Mouse (Mus musculus): ENCODE results near the gene 2310022A10Rik. TPM values are rescaled to one million over a fixed set of nuclear protein-coding genes. Genes with fewer than 3 reads are reported as not detected.

The 2310022A10Rik gene
- polyA plus RNA-seq, 1 experiment from 2014 or later: 26.4 TPM

DNA sequence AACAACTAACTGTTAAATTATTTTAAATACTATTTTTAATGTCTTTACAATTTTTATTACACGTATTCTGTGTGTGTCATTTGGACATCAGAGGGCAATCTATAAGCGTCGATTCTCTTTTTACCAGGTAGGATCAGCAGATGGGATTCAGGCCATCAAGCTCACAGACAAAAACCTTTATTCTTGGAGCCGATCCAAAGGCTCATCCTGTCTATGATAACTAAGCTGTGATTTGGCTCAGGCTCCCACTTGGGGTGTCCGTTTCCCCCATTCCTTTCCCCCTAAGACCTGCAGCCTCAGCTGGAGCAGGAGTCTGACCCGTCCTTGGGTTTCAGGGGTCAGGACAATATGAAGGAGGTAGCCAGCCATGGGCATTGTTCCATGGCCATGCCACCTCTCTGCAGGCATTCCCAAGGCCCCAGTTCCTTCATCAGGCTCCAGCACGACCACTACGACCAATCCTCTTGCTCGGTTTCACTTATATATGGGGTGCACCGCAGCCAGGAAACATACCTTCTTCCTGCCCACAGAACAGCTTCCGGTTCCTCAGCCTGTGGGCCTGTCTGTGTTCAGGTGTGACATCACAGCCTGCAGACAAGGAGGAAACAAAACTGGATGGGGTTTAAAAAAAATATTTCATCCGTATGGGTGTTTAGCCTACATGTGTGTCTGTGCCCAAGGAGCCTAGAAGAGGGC is 8.2 kb upstream of the 2310022A10Rik start:
- no peak for DNase-seq (ENCODE audit: low spot score)
- no peak overlapping the region for H3K4me2 ChIP-seq (replicated peaks)
- H3K27me3 ChIP-seq (ENCODE audit: control insufficient read depth, insufficient read depth, low read length): no peaks in the 10 kb centered on the region
- ATAC-seq (ENCODE audit: low FRiP score): no peak
- no peak overlapping the region for H3K27ac ChIP-seq
- no peak overlapping the region for H3K4me3 ChIP-seq (replicated peaks; ENCODE audit: low read length)
- peaks cover 8% of the 10 kb centered on the region for H3K36me3 ChIP-seq (replicated peaks; ENCODE audit: control insufficient read depth, insufficient read depth)
- peaks cover 10% of the 10 kb centered on the region for H3K4me1 ChIP-seq (replicated peaks; ENCODE audit: control insufficient read depth, insufficient read depth, low read length)
- H3K9ac ChIP-seq: 0 out of 2 replicates have a peak overlapping the region, but pooled peaks have one; percentile 8
- WGBS: 88% methylated on average over 12 of the region's 12 CpGs
- H3K9me3 ChIP-seq (ENCODE audit: control insufficient read depth, low read length): no peaks in the 10 kb centered on the region

DNA sequence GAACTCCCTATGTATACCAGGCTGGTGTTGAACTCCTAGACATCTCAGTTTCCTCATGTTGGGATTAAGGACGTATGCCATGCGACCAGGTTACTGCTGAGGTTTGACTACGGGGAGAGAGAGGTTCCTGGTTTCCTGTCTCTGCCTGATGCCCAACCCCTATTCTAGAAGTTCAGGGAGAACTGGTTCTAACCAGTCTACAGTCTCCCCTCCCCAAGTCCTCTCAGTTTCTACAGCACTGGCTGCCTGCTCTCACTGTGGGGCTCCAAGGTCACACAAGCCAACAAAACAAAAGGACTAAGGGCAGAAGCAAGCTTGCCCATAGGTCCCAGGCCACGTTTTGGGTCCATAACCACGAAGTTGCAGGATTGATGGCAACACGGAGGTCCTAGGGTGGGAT is 3.4 kb upstream of the 2310022A10Rik start:
- WGBS: 83% methylated on average over 6 of the region's 6 CpGs
- no peak overlapping the region for H3K9ac ChIP-seq
- ATAC-seq (ENCODE audit: low FRiP score) (no peak), DNase-seq (ENCODE audit: low spot score) (no peak)
- no peaks in the 10 kb centered on the region for H3K9me3 ChIP-seq (ENCODE audit: control insufficient read depth, low read length)
- no peak overlapping the region for H3K4me3 ChIP-seq (replicated peaks; ENCODE audit: low read length)
- no peak overlapping the region for H3K4me2 ChIP-seq (replicated peaks)
- H3K36me3 ChIP-seq (replicated peaks; ENCODE audit: control insufficient read depth, insufficient read depth): no peaks in the 10 kb centered on the region
- H3K27ac ChIP-seq: no peak overlapping the region
- H3K4me1 ChIP-seq (replicated peaks; ENCODE audit: control insufficient read depth, insufficient read depth, low read length): peaks cover 17% of the 10 kb centered on the region
- H3K27me3 ChIP-seq (ENCODE audit: control insufficient read depth, insufficient read depth, low read length): no peaks in the 10 kb centered on the region

DNA sequence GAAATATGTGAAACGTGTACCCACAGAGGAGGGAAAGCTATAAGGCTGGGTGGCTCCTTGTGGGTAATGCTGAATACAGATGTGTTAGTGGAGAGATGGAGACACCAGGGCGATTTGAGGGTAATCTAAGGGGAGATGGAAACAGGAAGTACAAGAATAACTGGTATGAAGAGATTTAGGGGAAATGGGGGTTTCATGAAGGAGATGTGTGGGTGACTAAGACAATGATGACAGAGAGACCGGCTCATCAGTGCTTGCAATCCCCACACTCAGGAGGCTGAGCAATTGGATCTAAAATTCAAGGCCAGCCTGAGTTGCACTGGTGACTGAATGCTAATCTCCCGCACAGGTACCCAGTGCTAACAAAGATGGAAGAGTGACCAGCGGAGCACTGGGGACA is 963 bp upstream of the 2310022A10Rik start:
- H3K9ac ChIP-seq: peak overlapping the region; percentile 62; the same call in 1 of the 2 replicates
- peak overlapping the region; percentile 81 for H3K4me2 ChIP-seq (replicated peaks)
- peaks cover 17% of the 10 kb centered on the region for H3K4me1 ChIP-seq (replicated peaks; ENCODE audit: control insufficient read depth, insufficient read depth, low read length)
- peak overlapping the region; percentile 76 for H3K4me3 ChIP-seq (replicated peaks; ENCODE audit: low read length)
- H3K36me3 ChIP-seq (replicated peaks; ENCODE audit: control insufficient read depth, insufficient read depth): peaks cover 8% of the 10 kb centered on the region
- H3K27ac ChIP-seq: no peak overlapping the region
- ATAC-seq (ENCODE audit: low FRiP score): no peak
- DNase-seq (ENCODE audit: low spot score): no peak
- 62% methylated on average over 5 of the region's 5 CpGs for WGBS
- no peaks in the 10 kb centered on the region for H3K27me3 ChIP-seq (ENCODE audit: control insufficient read depth, insufficient read depth, low read length)
- no peaks in the 10 kb centered on the region for H3K9me3 ChIP-seq (ENCODE audit: control insufficient read depth, low read length)

DNA sequence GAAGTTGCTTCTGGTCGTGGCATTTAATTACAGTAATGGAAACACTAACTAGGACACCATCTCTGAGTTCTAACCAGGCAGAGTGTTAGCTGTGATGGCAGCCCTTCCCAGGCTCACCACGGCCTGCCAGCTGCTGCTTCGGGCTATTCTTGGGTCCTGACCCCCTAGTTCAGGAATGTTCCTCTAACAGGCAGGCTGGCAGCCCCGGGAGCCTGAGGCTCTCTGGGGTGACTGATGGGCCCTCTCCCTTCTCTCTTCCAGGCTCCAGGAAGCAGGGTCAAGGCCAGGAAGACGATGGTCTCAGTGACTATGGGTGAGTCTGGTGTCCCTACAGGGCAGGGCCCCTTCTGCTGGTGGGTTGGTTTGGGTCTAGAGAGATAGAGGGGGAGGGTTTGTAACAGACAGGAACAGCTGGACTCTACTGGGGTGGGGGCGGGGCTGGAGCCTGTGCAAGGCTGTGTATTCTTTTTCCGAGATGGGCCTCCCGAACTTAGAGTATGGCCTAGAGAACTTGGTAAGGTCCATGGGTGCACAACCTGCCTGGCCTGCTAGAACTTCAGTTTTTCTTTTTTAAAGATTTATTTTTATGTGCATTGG is 7.4 kb downstream of the 2310022A10Rik start:
- peaks cover 75% of the 10 kb centered on the region for H3K36me3 ChIP-seq (replicated peaks; ENCODE audit: control insufficient read depth, insufficient read depth)
- WGBS: 81% methylated on average over 8 of the region's 8 CpGs
- H3K27ac ChIP-seq: no peak overlapping the region
- H3K4me3 ChIP-seq (replicated peaks; ENCODE audit: low read length): no peak overlapping the region
- DNase-seq (ENCODE audit: low spot score) (no peak), ATAC-seq (ENCODE audit: low FRiP score) (no peak)
- no peak overlapping the region for H3K9ac ChIP-seq
- no peaks in the 10 kb centered on the region for H3K4me1 ChIP-seq (replicated peaks; ENCODE audit: control insufficient read depth, insufficient read depth, low read length)
- H3K4me2 ChIP-seq (replicated peaks): no peak overlapping the region
- no peaks in the 10 kb centered on the region for H3K27me3 ChIP-seq (ENCODE audit: control insufficient read depth, insufficient read depth, low read length)
- H3K9me3 ChIP-seq (ENCODE audit: control insufficient read depth, low read length): no peaks in the 10 kb centered on the region

DNA sequence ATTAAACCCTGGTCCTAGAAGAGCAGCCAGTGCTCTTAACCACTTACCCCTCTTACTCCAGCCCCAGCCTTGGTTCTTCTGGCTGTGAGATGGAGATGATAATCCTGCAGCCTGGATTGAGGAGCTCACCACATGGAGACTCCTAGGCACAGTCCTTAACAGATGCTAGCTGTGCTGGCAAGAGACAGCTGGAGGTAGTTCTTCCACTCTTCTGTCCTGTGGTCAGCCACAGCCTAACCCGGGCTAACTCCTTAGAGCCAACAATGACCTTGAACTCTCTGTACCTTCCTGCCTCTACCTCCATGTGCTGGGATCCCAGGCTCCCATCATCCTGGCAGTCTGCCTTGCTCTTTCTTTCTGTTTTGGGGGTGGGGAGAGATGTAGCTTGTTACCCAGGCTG is 7.9 kb downstream of the 2310022A10Rik start:
- no peak for DNase-seq (ENCODE audit: low spot score)
- no peak overlapping the region for H3K9ac ChIP-seq
- 100% methylated on average over 1 of the region's 1 CpGs for WGBS

DNA sequence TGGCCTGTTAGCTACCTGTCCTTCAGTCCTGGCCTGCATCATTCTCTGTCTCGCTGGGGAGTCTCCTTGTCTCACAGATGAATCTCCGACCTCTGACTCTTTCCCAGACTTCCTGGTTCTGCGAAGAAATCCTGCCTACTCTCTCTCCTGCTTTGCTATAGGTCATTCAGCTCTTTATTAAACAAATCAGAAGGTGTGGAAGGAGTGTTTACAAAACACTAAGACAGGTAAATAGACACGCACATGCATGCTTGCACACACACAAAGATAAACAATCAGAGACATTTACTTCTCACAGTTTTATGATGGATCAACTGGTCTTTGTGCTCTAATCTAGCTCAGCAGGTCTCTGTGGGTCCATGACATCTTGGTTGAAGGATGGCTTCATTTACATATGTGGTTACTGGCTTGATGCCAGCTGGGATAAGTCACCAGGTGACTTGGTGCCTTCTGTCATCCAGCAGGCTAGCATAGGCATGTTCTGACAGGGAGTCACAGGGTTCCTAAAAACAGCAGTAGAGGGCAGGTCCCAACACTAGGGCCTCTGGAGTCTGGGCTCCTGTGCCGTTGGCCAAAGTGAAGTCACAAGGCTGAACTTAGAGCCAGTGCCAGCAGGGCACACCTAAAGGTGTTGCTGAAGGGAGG is 16.7 kb downstream of the 2310022A10Rik start:
- no peaks in the 10 kb centered on the region for H3K9me3 ChIP-seq (ENCODE audit: control insufficient read depth, low read length)
- H3K4me1 ChIP-seq (replicated peaks; ENCODE audit: control insufficient read depth, insufficient read depth, low read length): no peaks in the 10 kb centered on the region
- no peak overlapping the region for H3K4me3 ChIP-seq (replicated peaks; ENCODE audit: low read length)
- H3K27ac ChIP-seq: no peak overlapping the region
- H3K9ac ChIP-seq: no peak overlapping the region
- H3K36me3 ChIP-seq (replicated peaks; ENCODE audit: control insufficient read depth, insufficient read depth): peaks cover 87% of the 10 kb centered on the region
- 81% methylated on average over 5 of the region's 5 CpGs for whole genome bisulfite sequencing
- no peaks in the 10 kb centered on the region for H3K27me3 ChIP-seq (ENCODE audit: control insufficient read depth, insufficient read depth, low read length)
- H3K4me2 ChIP-seq (replicated peaks): no peak overlapping the region
- ATAC-seq (ENCODE audit: low FRiP score): no peak
- no peak for DNase-seq (ENCODE audit: low spot score)

More for the DNA sequence above, 7.9 kb downstream of the 2310022A10Rik start:
- no peak for ATAC-seq (ENCODE audit: low FRiP score)
- Histone ChIP-seq H3K4me1 (replicated peaks; ENCODE audit: control insufficient read depth, insufficient read depth, low read length) (no peaks in the 10 kb centered on the region), H3K27me3 (ENCODE audit: control insufficient read depth, insufficient read depth, low read length) (no peaks in the 10 kb centered on the region), H3K4me2 (replicated peaks) (no peak overlapping the region), H3K36me3 (replicated peaks; ENCODE audit: control insufficient read depth, insufficient read depth) (peaks cover 79% of the 10 kb centered on the region), H3K9me3 (ENCODE audit: control insufficient read depth, low read length) (no peaks in the 10 kb centered on the region), H3K4me3 (replicated peaks; ENCODE audit: low read length) (no peak overlapping the region), H3K27ac (no peak overlapping the region)

DNA sequence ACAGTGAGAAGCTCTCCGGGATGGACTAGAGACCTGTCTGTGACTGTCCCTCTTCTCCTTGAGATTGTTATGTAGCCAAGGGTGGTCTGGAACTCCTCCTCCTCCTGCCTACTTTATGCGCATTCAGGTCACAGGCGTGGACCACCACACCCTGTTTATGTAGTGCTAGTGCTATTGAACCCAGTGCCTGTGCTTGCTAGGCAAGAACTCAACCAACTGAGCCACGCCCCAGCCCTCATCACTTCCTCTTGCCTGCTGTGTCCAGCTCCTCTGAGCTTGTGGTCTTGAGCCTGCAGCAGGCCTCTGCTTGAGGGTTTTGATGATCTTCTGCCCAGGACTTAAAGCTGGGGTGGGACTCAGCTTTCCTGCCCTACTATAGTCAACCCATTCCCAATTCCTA is 19.1 kb downstream of the 2310022A10Rik start:
- no peak overlapping the region for H3K4me2 ChIP-seq (replicated peaks)
- H3K27me3 ChIP-seq (ENCODE audit: control insufficient read depth, insufficient read depth, low read length): no peaks in the 10 kb centered on the region
- no peak for DNase-seq (ENCODE audit: low spot score)
- H3K36me3 ChIP-seq (replicated peaks; ENCODE audit: control insufficient read depth, insufficient read depth): peaks cover 93% of the 10 kb centered on the region
- no peak overlapping the region for H3K9ac ChIP-seq
- no peaks in the 10 kb centered on the region for H3K4me1 ChIP-seq (replicated peaks; ENCODE audit: control insufficient read depth, insufficient read depth, low read length)
- 94% methylated on average over 4 of the region's 4 CpGs for WGBS
- H3K9me3 ChIP-seq (ENCODE audit: control insufficient read depth, low read length): no peaks in the 10 kb centered on the region
- no peak overlapping the region for H3K27ac ChIP-seq
- H3K4me3 ChIP-seq (replicated peaks; ENCODE audit: low read length): no peak overlapping the region
- no peak for ATAC-seq (ENCODE audit: low FRiP score)

DNA sequence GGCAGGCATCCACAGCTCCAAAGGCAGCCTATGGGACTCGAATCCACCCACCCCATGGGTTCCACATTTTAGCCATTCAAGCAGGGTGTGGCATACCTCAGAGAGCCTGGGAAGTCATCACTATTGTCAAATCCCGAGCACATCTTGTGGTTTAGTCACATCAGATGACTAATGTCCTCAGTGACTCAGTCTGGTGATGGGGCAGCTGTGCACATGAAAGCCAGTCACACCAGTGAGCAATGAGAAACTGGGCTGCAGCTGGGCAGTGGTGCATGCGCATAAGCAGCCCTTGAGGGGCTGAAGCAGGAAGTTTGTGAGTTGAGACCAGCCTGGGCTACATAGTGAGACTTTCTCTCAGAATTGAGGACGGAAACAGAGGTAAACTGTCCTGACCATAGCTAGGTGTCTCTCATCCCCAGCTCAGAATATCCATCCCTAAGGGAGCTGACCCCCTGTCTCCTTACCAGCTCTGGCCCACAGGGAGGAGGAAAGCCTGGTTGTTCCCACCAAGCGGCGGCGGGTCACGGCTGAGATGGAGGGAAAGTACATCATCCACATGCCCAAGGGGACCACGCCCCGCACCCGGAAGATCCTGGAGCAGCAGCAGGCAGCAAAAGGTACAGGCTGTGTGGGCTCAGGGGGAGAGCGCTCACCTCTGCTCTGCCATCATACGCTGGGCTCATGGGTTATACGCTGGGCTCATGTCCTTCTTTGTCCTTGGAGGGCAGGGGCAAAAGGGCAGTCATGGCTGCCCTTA is 21.3 kb downstream of the 2310022A10Rik start:
- 93% methylated on average over 14 of the region's 14 CpGs for WGBS
- H3K36me3 ChIP-seq (replicated peaks; ENCODE audit: control insufficient read depth, insufficient read depth): peaks cover 92% of the 10 kb centered on the region
- no peak overlapping the region for H3K4me2 ChIP-seq (replicated peaks)
- no peak overlapping the region for H3K4me3 ChIP-seq (replicated peaks; ENCODE audit: low read length)
- H3K27me3 ChIP-seq (ENCODE audit: control insufficient read depth, insufficient read depth, low read length): no peaks in the 10 kb centered on the region
- H3K9ac ChIP-seq: no peak overlapping the region
- ATAC-seq (ENCODE audit: low FRiP score) (no peak), DNase-seq (ENCODE audit: low spot score) (no peak)
- H3K27ac ChIP-seq: no peak overlapping the region
- no peaks in the 10 kb centered on the region for H3K4me1 ChIP-seq (replicated peaks; ENCODE audit: control insufficient read depth, insufficient read depth, low read length)
- H3K9me3 ChIP-seq (ENCODE audit: control insufficient read depth, low read length): no peaks in the 10 kb centered on the region

DNA sequence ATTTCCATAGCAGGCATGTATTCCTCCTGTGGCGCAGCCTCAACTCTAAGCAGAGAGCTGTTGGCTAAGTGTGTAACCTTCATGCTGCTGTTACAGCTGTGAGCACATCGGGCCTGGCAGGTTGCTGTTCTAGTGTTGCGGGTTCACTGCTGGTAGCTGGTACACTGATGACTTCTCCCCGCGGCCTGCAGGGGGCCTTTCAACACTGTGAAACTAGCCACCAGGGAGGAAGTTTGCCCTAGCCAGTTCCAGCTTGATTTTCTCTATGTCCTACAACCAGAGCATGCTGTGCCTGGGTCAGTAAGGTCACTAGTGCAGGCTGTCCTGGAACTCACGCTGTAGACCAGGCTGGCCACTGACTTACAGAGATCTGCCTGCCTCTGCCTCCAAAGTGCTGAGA is 23.9 kb downstream of the 2310022A10Rik start:
- Histone ChIP-seq H3K4me3 (replicated peaks; ENCODE audit: low read length) (no peak overlapping the region), H3K9me3 (ENCODE audit: control insufficient read depth, low read length) (no peaks in the 10 kb centered on the region), H3K4me1 (replicated peaks; ENCODE audit: control insufficient read depth, insufficient read depth, low read length) (no peaks in the 10 kb centered on the region), H3K4me2 (replicated peaks) (no peak overlapping the region), H3K27me3 (ENCODE audit: control insufficient read depth, insufficient read depth, low read length) (no peaks in the 10 kb centered on the region), H3K9ac (no peak overlapping the region), H3K36me3 (replicated peaks; ENCODE audit: control insufficient read depth, insufficient read depth) (peaks cover 93% of the 10 kb centered on the region), H3K27ac (no peak overlapping the region)
- DNase-seq (ENCODE audit: low spot score): no peak
- ATAC-seq (ENCODE audit: low FRiP score): no peak
- 67% methylated on average over 6 of the region's 6 CpGs for WGBS

Measured in hindbrain, embryonic 14.5 days (tissue).